ENCODE assay signal across 21 mouse cellular contexts in genomic region chr6:13696882-13697281, GRCm38 (mm10).
"Had no signal": no experiment of that assay in that cellular context is flagged by ENCODE, and none has a peak within 500 bp of the region (broad histone marks: within the 10 kb centered on the region; RNA-seq: fewer than 3 reads in every experiment).

No protein-coding gene starts in this region.

- ATAC-seq: hindbrain, embryonic 16.5 days; inflammation-experienced regulatory T-cells, adult 6 months; intestine, embryonic 15.5 days; intestine, postnatal 0 days had no signal

- H3K36me3 ChIP-seq: heart, embryonic 10.5 days; heart, embryonic 12.5 days; hindbrain, embryonic 10.5 days; hindbrain, embryonic 12.5 days; intestine, embryonic 15.5 days; limb, embryonic 10.5 days; limb, embryonic 12.5 days had no signal

- DNase-seq: gastrocnemius, postnatal 14 days; gastrocnemius, postnatal 36 days; heart, adult 18-20 months; heart, postnatal 10 days; heart, postnatal 4 days; kidney, adult 18-20 months; kidney, adult 8-10 months; kidney, postnatal 10 days; kidney, postnatal 25 days; kidney, postnatal 4 days; liver had no signal

- H3K27me3 ChIP-seq: heart, embryonic 12.5 days; hindbrain, embryonic 12.5 days; intestine, embryonic 15.5 days; limb, embryonic 12.5 days had no signal
